Mouse (Mus musculus) CD4-positive, CD25-positive, alpha-beta regulatory T cell, adult 4 months (primary cell): ENCODE measurements around the gene Gpr50. TPM values are rescaled to one million over a fixed set of nuclear protein-coding genes. Genes with fewer than 3 reads are reported as not detected.

ENCODE experiments used
- ATAC-seq: one replicate; pipeline ENCODE4 v1.8.0; 2017
- polyA plus RNA-seq, 2 experiments: library from polyadenylated mRNA; unstranded; fragments of 100-300 nt; shearing (Covaris generic); gene quantifications; one replicate each; pipeline ENCODE4 v1.2.1; 2017

The Gpr50 gene
- polyA plus RNA-seq = not detected

- no peak for ATAC-seq
Measured at GRCm38 (mm10) chrX:71663374-71663773, at the start of gene Gpr50. Gpr50 (plus strand) TSS chrX:71663667.

DNA sequence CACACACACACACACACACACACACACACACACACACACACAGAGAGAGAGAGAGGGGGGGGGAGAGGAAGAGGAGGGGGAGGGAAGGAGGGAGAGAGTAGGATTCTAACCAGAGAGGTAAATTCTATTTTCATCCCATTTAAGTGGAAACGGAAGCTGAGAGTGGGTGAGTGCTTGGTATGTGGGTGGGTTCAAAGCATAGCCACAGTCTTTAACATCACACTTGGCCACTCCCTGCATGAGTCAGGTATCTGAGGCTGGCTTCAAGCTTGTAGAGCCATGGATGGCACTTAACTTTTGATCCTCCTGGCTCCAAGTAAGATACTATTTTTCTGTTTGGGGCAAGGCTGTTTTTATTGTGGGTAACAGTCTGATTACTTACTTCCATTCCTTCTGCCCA lies 41.2 kb upstream of the Gpr50 start:
- ATAC-seq = peak; percentile 71

- ATAC-seq = no peak
Measured at GRCm38 (mm10) chrX:71623843-71624242, 39.6 kb upstream of the Gpr50 start.

DNA sequence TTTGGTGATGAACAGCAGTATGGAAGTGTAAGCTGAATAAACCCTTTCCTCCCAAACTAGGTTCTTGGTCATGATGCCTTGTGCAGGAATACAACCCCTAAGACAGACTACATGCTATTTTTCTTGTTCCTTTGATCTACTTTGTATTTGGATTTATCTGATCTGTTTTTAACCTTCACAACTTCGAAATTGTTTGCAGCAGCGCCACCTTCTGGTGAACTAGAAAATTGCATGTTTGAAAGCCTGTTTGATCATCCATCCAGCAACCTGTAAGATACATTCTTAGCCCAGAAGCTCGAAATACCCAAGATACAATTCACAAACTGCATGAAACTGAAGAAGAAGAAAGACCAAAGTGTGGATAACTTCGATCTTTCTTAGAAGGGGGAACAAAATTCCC lies 35.2 kb upstream of the Gpr50 start:
- ATAC-seq = no peak

DNA sequence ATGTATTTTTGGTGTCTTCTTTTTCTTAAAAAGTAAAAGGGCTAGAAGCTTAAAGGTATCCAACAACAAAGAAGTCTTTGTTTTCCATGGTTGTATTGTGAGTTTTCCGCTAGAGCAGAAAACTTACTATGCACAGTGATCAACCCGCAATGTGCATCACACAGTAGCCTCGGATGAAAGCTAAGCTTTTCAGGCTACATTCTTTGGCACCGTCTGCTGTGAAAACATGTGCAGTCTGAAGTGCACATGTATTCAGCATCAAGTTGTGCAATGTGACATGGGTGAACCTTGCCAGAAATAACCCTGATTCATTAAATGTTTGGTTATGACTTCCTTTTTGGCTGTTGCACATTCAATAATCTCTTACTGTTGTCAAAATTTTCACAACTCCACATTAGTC lies 32.8 kb upstream of the Gpr50 start:
- ATAC-seq = no peak

DNA sequence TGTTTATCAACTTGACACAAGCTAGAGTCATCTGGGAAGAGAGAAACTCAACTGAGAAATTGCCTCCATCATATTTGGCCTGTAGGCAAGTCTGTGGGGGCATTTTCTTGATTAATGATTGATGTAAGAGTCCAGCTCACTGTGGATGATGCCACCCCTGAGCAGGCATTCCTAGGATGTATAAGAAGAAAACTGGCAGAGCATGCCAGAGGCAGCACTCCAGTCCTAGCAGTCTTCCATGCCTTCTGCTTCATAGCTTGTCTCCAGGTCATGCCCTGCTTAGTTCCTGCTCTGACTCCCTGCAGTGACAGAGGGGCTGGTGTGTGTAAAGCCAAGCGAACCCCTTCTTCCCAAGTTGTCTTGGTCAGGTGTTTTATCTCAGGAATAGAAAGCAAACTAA lies 32.3 kb upstream of the Gpr50 start:
- no peak for ATAC-seq

GRCm38 (mm10) chrX:71647958-71648357 lies 15.5 kb upstream of the Gpr50 start:
- ATAC-seq = no peak

- ATAC-seq = no peak
Measured at GRCm38 (mm10) chrX:71648434-71648833, 15.0 kb upstream of the Gpr50 start.

DNA sequence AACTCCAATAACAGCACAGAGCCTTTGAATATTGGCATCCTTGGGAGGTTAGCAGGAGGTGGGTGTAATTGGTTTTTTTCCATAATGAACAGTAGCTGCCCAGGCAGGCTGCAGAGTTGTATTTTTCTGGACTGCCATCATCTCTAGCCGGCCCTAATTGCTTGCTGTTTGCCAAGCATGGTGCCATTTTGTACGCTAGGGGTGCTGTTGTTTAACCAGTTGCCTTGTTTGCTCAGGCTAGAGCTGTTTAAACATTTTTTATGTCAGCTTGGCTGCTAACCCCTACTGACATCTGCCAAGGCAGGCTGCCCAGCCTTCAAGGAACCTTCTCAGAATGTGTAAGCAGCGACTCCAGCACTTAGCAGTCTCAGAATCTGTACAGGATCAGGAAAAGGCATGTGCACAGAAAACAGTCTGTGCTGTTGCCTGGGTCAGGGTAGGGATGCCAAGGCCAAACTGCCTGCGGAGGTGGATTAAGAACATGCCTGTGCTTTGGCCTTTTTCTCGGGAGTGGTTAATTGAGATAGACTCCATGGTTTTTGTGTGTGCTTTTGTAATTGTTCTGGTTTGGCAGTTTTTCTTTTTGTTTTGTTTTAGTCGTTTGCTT lies 14.5 kb upstream of the Gpr50 start:
- no peak for ATAC-seq

DNA sequence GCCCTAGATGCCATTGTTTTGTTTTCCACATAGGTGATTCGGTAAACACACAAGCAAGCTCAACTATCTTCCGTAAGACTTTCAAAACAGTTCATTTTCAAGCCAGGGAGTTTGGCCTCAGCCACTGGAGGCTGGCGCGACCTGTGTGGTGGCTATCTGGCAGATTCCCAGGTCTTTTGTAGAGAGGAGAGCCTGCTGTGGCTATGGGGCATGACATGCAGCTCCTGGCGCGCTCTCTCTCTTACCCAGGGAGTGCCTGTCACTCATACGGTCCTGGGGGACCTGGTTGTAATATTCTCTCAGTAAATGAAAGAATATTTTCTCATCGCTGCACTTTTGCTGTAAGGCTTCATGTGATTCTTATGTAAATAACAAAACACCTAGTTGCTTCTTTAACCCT lies 13.5 kb upstream of the Gpr50 start:
- no peak for ATAC-seq

- ATAC-seq = no peak
Measured at GRCm38 (mm10) chrX:71661794-71662193, 1.7 kb upstream of the Gpr50 start.

DNA sequence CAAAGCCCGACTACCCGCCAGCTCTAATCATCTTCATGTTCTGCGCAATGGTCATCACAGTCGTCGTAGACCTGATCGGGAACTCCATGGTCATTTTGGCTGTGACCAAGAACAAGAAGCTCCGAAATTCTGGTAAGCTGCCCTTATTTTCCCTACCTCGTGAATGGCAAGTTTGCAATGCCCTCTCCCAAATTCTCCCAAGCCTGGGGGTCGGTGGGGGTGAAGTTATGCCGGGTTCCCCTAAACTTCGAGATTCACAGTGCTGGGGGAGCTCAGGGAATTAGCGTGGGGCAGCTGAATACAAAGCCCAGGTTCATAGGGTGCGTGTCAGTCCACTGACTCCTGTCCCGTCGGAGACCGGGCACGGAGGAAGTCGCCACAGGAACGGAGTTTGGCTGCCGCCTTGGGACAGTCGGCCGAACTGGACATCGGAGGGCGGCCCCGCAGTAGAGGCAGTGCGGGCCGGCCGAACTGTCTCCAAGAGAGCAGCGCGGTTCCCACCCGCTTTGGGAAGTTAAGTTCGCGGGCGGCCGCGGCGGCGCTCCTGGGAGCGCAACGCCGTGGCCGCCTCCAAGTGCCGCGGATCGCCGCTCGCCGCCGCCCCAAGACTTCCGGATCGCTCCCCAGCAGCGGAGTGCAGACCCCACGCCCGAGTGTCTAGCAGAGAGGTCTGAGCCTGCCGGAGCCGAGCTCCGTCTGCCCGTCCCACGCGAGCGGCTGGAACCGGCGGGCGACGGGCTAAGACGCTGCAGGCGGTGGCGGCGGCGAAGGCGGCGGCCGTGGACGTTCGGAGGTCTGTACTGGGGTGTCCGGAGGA lies 612 bp downstream of the Gpr50 start:
- no peak for ATAC-seq

- no peak for ATAC-seq
Measured at GRCm38 (mm10) chrX:71664688-71665026, 1.2 kb downstream of the Gpr50 start.

GRCm38 (mm10) chrX:71670254-71670653 lies 6.8 kb downstream of the Gpr50 start:
- ATAC-seq = no peak

DNA sequence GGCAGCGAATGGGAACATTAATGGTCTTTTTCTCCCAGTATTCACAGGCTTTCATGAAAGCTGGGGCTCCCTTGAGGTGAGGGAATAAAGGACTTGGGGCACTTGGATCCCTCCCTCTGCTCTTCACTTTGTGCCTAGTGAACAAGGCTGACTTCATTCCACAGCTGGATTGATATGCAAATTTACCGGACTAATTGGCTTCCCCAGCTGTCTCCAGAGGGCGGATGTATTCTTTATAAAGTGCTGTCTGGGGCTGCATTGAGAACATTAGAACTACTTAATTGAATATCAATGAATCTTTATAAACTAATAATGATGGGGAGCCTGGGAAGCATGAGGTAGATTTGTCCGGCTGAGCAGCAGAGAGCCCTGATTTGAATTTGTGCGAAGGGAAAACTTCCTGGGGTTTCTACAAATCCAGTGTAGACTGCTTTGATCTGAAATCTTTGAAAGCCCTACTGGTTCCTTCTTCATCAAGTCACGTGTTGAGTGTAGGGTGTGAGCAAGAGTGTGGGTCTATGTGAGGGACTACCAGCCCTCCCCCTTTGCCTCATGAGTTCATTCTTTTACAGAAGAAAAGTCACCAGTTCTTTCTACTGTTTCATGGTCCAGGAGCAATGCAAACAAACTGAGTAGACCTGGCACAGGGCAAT lies 37.5 kb downstream of the Gpr50 start:
- no peak for ATAC-seq

Other genes with a start within 250 kb of the Gpr50 start
- gene Cd99l2, start 170.8 kb upstream of the Gpr50 start, polyA plus RNA-seq = 10 to 100 TPM; 20.0 to 23.7 TPM
- 10 to 100 TPM; 22.3 to 38.7 TPM for gene Hmgb3, start 107.7 kb upstream of the Gpr50 start, polyA plus RNA-seq
- 10 to 100 TPM; 27.1 to 31.9 TPM for gene Vma21, start 152.3 kb downstream of the Gpr50 start, polyA plus RNA-seq